Mouse (Mus musculus) adrenal gland, adult 2 months (tissue): ENCODE measurements at regions not wholly inside any gene's neighbourhood (a gene's known extent, or its start where the extent isn't known, plus 50 kb on each side); places are given as distances from the start of the nearest gene placed in this dataset.
"Not testable (repeated sequence)": the region's sequence is repeated elsewhere in the genome, so short reads cannot be mapped to it uniquely, and the experiment has no call there.

ENCODE experiments used
- DNase-seq: peaks from one replicate; pipeline ENCODE4 v3.0.0; 2021

GRCm38 (mm10) chr8:20436956-20437355 is 73.9 kb upstream of the Gm15319 start:
- DNase-seq: not testable (repeated sequence)

GRCm38 (mm10) chr8:20433236-20433635 is 70.2 kb upstream of the Gm15319 start:
- not testable (repeated sequence) for DNase-seq

- DNase-seq: not testable (repeated sequence)
These were observed 66.5 kb upstream of the Gm15319 start for GRCm38 (mm10) chr8:20429469-20429868.

- DNase-seq: not testable (repeated sequence)
These were observed 61.9 kb upstream of the Gm15319 start for GRCm38 (mm10) chr8:20424903-20425222.

- peak; percentile 100 for DNase-seq
These were observed 61.3 kb upstream of the Gm15319 start for GRCm38 (mm10) chr8:20424104-20424902.

- not testable (repeated sequence) for DNase-seq
These were observed 57.8 kb upstream of the Gm15319 start for GRCm38 (mm10) chr8:20420807-20421206.
